Mouse (Mus musculus) central nervous system, embryonic 14 days (tissue): ENCODE measurements around the gene Pld3. TPM values are rescaled to one million over a fixed set of nuclear protein-coding genes. Genes with fewer than 3 reads are reported as not detected.

Experiments used
- polyA plus RNA-seq: library from polyadenylated mRNA; depleted of rRNA; stranded (reverse); fragments of >200 nt; gene quantifications from 2 replicates; pipeline ENCODE4 v1.2.3, GENCODE M21; 2012; rRNA removed

Gene Pld3
- polyA plus RNA-seq = 131 and 151 TPM in 2 replicates

DNA sequence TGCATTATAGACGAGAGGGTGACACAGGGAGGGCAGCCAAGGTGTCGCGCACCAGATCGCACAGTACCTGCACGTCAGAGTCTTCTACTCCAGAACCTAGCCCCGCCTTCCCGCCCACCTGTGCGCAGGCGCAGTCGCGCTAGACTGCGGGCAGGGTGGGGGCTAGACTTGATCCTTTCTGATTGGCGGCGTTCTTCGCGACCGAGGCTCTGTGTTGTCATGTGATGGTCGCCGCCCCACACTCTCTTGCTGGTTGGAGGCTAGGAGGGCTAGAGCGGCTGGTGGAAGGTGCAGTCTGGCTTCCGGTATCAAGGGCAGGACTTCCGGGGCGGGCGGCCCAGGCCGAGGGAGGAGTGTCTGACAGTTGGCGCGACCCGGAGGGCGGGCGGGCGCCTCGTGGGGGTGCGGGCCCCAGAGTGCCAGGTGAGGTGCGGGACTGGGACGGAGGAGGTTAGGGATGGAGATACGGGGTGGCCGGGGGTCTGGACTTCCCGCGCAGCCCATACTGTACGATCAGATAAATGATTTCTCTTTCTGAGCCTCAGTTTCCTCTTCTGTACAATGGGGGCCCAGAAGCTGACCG lies at the start of gene Pld3, which contains the start of gene 2310022A10Rik:
Gene Pld3, minus strand, starts transcription at position 288 of the 583 bp plus-strand sequence.
Gene 2310022A10Rik, plus strand, starts transcription at position 303 of the 583 bp plus-strand sequence.

GRCm38 (mm10) chr7:27591266-27592216 lies 38.5 kb upstream of the Pld3 start, which contains the start of gene Akt2:
Gene Akt2, plus strand, starts transcription at chr7:27591552.

DNA sequence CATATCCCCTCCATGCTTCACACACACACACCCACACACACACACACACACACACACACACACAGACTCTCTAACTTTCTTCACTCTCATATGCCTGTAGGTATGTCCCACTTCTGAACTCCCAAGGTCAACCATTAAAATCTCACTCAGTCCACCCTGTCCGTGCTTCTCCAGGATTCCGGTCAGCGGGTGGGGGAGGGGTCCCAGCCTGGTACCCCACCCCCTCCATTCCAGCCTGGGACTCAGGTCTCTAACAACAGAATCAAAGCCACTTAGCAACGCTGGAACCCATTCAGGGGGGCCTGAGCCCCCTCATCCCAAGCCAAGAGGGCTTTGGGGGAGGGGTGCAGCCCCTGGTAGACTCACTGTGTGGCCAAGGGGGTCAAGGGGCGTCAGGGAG lies 30.1 kb downstream of the Pld3 start, which contains the start of gene Hipk4:
Gene Hipk4, plus strand, starts transcription at position 301 of the 400 bp plus-strand sequence.

DNA sequence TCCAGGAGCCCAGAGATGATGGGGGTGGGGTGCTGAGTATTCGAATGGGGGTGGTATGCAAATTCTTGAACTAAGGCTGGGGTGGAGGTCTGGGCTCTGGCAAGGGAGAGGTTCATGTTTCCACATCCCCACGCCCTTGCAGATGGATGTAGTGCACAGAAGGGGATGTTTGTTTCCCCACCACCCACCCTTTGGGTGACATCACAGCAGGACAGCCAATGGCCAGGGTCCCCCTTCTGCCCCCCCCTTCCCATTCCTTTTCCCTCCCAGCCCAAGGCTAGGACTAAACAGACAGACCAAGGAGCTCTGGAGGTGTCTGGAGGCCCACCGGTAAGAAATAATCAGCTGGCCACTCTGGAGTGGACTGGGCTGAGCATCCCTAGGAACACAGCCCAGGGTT lies 54.0 kb downstream of the Pld3 start, which contains the start of gene Prx:
Gene Prx, plus strand, starts transcription at position 289 of the 400 bp plus-strand sequence.

DNA sequence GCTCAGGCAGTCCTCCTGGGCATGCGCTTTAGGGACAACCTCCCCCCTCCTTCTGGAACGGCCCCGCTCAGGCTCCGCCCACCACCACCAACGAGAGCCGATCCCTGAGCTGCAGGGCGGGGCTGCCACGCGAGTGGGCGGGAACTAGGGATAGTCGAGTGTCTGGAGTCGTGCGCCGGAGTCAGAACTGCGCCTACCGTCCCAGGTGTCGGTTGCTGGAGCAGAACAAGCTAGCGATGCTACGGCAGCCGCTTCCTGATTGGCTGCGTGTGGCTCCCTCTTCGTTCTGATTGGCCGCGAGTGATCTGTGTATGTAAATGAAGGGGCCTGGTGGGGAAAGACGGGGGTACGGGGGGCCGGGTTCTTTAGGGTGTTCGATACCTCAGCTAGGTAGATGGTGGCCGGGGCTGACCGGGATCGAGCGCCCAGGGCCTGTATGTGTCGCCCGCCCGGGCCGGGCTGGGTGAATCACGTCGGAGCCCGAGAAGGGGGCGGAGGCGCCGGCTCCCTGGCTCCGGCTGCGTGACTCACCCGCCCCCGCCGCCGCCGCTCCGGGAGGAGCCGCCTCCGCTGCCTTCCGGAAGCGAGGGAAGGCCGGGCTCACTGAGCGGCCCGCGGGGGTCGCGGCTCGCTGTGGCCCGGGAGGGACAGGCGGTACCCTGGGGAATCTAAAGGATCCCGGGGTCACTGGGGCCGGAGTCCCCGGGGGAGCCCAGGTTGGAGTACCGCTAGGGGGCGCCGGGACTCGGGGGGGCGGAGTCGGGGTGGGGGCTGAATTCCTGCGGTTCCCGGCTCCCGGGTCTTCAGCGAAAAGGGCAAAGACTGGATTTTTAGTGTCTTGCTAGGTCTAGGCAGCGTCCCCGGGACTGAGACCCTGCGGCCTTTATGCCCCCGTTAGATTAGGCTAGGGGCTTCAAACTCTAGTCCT lies 66.0 kb downstream of the Pld3 start, which contains the start of gene Sertad1:
Gene Sertad1, plus strand, starts transcription at position 141 of the 928 bp plus-strand sequence.

Other genes starting within 250 kb of the Pld3 start
- 23.4 and 35.0 TPM in 2 replicates for gene Ltbp4, start 215.5 kb downstream of the Pld3 start, polyA plus RNA-seq
- gene Shkbp1, start 197.2 kb downstream of the Pld3 start, polyA plus RNA-seq = 139 and 156 TPM in 2 replicates
- gene Gm20479, start 195.8 kb downstream of the Pld3 start, polyA plus RNA-seq = not detected in 2 replicates
- 19.9 and 20.5 TPM in 2 replicates for gene Sptbn4, start 105.5 kb downstream of the Pld3 start, polyA plus RNA-seq
- 18.0 and 25.5 TPM in 2 replicates for gene Blvrb, start 105.2 kb downstream of the Pld3 start, polyA plus RNA-seq
- gene Sertad3, start 79.5 kb downstream of the Pld3 start, polyA plus RNA-seq = 12.0 and 16.2 TPM in 2 replicates
- gene Sertad1, start 66.3 kb downstream of the Pld3 start, polyA plus RNA-seq = 6.8 and 10.9 TPM in 2 replicates
- 2.2 and 3.5 TPM in 2 replicates for gene Prx, start 53.9 kb downstream of the Pld3 start, polyA plus RNA-seq
- 1.7 and 2.3 TPM in 2 replicates for gene Hipk4, start 30.0 kb downstream of the Pld3 start, polyA plus RNA-seq
- gene 2310022A10Rik, start within 50 bp of the Pld3 start, polyA plus RNA-seq = 42.0 and 43.1 TPM in 2 replicates
- gene Akt2, start 38.3 kb upstream of the Pld3 start, polyA plus RNA-seq = 70.1 and 73.9 TPM in 2 replicates
- 36.9 and 44.1 TPM in 2 replicates for gene Ttc9b, start 100.7 kb upstream of the Pld3 start, polyA plus RNA-seq
- gene Map3k10, start 121.4 kb upstream of the Pld3 start, polyA plus RNA-seq = 65.0 and 67.7 TPM in 2 replicates
- 6.6 and 8.8 TPM in 2 replicates for gene Zfp607b, start 136.1 kb upstream of the Pld3 start, polyA plus RNA-seq
- 31.6 and 40.7 TPM in 2 replicates for gene Zfp60, start 178.2 kb upstream of the Pld3 start, polyA plus RNA-seq